Mouse (Mus musculus) hindbrain, embryonic 10.5 days (tissue): ENCODE measurements around the gene Rrn3. TPM values are rescaled to one million over a fixed set of nuclear protein-coding genes. Genes with fewer than 3 reads are reported as not detected.
"Not testable (repeated sequence)": the region's sequence is repeated elsewhere in the genome, so short reads cannot be mapped to it uniquely, and the experiment has no call there.

Experiments
- DNase-seq: peaks from one replicate; pipeline ENCODE4 v3.0.0-alpha.2; 2017; ENCODE audit warnings: low spot score
- H3K27ac ChIP-seq: fragments of 300-500 bp; sonication (generic); 2 replicates; pipeline ENCODE4 v1.5.1; 2016; ENCODE audit warnings: mild to moderate bottlenecking, moderate library complexity
- H3K27me3 ChIP-seq: fragments of 300-500 bp; sonication (generic); 2 replicates; pipeline ENCODE4 v1.6.1; 2016; ENCODE audit warnings: mild to moderate bottlenecking; ENCODE audit not compliant: poor library complexity, insufficient read depth, severe bottlenecking
- H3K36me3 ChIP-seq: fragments of 300-500 bp; sonication (generic); 2 replicates; pipeline ENCODE4 v1.6.1; 2016; ENCODE audit warnings: mild to moderate bottlenecking, moderate library complexity
- H3K4me1 ChIP-seq: fragments of 300-500 bp; sonication (generic); replicated peaks from 2 replicates; pipeline ENCODE4 v1.6.1; 2016; ENCODE audit warnings: mild to moderate bottlenecking
- H3K4me3 ChIP-seq: fragments of 300-500 bp; sonication (generic); 2 replicates; pipeline ENCODE4 v1.5.1; 2016; ENCODE audit warnings: mild to moderate bottlenecking, moderate library complexity
- H3K9me3 ChIP-seq: fragments of 300-500 bp; sonication (generic); 2 replicates; pipeline ENCODE4 v1.6.1; 2016; ENCODE audit warnings: mild to moderate bottlenecking, moderate library complexity
- WGBS: fragments of 180-500 bp; shearing (Covaris S2); methylation state at CpG from one replicate; pipeline ENCODE4 v1.1.7; 2016; 5-methylcytosine and 5-hydroxymethylcytosine counted together
- polyA plus RNA-seq: library from polyadenylated mRNA; unstranded; fragments of >200 nt; fragmentation: Nextera tagmentation; extraction: Ambion mirVana; gene quantifications from 2 replicates; pipeline ENCODE4 v1.2.1, GENCODE M21; 2016

Gene Rrn3
- 96.5 and 104 TPM in 2 replicates for polyA plus RNA-seq

DNA sequence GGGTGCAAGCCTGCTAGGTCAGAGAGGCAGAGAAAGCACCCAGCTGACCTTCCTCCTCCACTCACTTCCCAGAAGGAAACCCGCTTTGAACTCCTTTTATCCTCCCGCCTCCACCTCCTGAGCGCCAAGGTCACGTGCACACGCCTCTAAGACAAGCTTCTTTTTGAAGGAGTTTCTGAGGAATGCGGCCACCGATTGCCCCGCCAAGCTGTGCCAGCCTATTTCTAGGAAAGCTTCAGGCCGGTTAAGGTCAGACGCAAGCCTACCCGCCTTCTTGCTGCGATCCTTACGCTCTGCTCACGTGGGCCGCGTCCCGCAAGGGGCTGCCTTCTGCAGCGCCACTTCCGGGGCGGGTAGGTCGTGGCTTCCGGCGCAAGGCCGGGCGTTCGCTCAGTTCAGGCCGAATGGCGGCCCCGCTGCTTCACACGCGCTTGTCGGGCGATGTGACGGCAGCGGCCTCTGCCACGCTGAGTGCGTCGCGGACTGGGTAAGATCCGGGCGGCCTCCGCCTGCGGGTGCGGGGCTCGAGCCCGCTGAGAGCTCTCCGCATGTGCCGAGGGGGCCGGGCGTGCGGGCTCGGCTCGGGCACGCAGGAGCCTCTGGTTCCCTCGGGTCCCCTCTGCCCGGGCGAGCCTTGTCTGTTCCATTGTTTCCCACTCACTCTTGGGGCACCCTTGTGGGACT, at the start of gene Rrn3:
Gene Rrn3 (plus strand): TSS at position 356 of the 684 bp plus-strand sequence.
- H3K4me1 ChIP-seq, result peaks cover 22% of the 10 kb centered on the region
- H3K36me3 ChIP-seq, result peaks cover 36% of the 10 kb centered on the region
- H3K27me3 ChIP-seq, result no peaks in the 10 kb centered on the region
- H3K4me3 ChIP-seq, result peak within 1 kb of the TSS; percentile 87
- H3K27ac ChIP-seq, result peak within 1 kb of the TSS; percentile 95
- under 1% methylated on average over 57 of the region's 57 CpGs for WGBS
- DNase-seq, result peak; percentile 89
- H3K9me3 ChIP-seq, result peaks cover 9% of the 10 kb centered on the region; the same call in 1 of the 2 replicates

DNA sequence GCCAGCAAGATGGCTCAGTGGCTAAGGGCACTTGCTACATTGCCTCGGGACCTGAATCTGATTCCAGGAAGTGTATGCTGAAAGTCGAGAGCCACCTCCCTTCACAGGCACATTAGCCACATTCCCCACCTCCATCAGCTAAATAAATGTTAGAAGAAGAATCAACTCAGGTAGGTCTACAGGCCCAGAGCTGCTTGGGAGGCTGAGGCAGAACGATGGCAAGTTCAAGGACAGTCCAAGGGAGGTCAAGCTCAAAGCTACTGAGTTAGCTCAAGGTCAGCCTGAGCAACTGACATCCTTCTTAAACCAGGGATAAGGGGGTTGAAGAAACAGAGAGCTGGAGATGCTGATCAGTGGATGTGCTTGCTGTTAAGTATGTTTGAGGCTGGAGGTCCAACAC, 47.7 kb upstream of the Rrn3 start:
- peaks cover 9% of the 10 kb centered on the region for H3K4me1 ChIP-seq
- H3K27me3 ChIP-seq, result no peaks in the 10 kb centered on the region; the same call in 1 of the 2 replicates
- H3K9me3 ChIP-seq, result no peaks in the 10 kb centered on the region
- H3K4me3 ChIP-seq, result no peak overlapping the region
- H3K27ac ChIP-seq, result no peak overlapping the region
- H3K36me3 ChIP-seq, result no peaks in the 10 kb centered on the region
- DNase-seq, result no peak
- 76% methylated on average over 3 of the region's 3 CpGs for WGBS

DNA sequence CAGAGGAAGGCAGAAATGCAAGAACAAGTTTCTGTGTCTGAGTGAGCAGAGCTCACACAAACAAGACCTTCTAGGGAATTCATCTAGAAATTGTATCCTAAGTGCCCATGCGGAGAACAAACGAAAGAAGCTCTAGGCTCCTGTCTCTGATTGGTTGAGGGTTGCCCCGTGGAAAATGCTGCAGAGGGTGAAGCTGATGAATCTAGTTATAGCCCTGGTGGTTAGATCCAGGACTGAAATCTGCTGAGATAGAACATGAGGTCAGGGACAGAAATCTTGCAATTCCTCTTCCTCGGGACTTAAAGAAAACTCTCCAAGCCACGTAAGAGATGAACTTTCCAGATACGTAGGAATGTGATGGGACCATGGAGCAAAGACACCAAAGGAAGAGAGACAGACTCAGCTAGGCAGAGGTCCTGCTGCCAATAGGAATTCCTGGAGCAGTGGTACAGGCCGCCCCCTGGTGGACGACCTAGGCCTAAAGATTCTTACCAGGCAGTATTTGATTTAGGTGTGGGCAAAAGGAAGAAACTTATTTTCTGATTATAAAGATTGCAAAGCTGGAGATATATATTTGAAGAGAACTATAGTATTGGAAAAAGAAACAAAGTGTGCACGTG, 46.9 kb upstream of the Rrn3 start:
- Histone ChIP-seq H3K4me1 (peaks cover 9% of the 10 kb centered on the region), H3K4me3 (no peak overlapping the region), H3K9me3 (no peaks in the 10 kb centered on the region), H3K27me3 (no peaks in the 10 kb centered on the region; the same call in 1 of the 2 replicates), H3K36me3 (no peaks in the 10 kb centered on the region), H3K27ac (no peak overlapping the region)
- peak; percentile 74 for DNase-seq
- 24% methylated on average over 9 of the region's 9 CpGs for WGBS

DNA sequence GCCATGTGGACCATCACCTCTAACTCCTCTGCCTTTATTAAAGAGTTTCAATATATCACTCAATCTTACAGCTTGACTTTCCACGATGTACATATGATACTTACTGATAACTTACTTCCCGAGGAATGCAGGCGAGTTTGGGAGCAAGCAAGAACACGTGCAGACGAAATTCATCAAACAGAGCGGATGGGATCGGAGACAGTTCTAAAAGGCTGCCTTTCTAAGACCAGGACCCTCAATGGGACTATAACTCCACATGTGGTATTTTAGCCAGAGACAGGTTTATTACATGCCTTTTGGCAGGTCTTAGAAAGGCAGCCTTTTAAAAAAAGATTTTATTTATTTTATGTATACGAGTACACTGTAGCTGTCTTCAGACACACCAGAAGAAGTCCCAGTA, 44.5 kb upstream of the Rrn3 start:
- Histone ChIP-seq H3K4me3 (no peak overlapping the region), H3K27ac (no peak overlapping the region), H3K27me3 (no peaks in the 10 kb centered on the region), H3K4me1 (peaks cover under 1% of the 10 kb centered on the region; the same call in 1 of the 2 replicates), H3K36me3 (no peaks in the 10 kb centered on the region), H3K9me3 (no peaks in the 10 kb centered on the region)
- 89% methylated on average over 8 of the region's 8 CpGs for WGBS
- DNase-seq, result no peak

DNA sequence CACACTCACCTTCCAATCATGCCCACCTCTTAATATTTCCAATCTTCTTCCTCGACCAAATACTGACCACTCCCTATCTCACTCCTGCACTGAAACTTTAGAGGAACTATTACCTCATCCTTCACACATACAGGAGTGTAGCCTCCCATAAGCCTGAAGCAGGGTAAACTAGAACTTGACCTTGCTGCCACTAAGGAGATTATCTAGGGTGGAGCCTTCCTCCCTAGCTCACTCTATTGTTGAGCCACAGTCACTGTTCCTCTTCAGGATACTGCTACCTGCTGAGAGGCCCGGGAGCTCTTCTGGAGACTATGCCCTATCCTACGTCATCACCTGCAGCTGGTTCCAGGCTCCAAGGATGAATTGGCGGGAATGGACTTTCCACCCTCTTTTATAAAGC, 41.5 kb upstream of the Rrn3 start:
- 65% methylated on average over 4 of the region's 4 CpGs for WGBS
- not testable (repeated sequence) for DNase-seq, H3K4me3 ChIP-seq

DNA sequence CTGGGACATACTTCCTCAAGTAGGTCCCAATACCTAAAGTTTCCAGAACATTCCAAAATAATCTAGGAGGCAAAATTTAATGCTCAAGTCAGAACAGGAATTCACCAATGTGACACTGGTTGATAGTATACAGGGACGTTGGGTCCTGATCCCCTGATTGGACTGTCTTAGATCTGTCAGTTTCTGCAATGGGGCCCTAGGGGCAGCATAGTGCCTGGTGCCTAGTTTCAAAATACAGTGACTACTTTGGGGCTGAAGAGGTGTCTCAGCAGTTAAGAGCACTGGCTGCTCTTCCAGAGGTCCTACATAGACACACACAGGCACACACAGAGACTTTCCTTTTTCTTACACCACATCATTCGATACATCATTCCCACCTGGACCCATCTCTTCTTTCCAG, 39.7 kb upstream of the Rrn3 start:
- Histone ChIP-seq H3K27me3 (no peaks in the 10 kb centered on the region), H3K9me3 (no peaks in the 10 kb centered on the region), H3K36me3 (no peaks in the 10 kb centered on the region), H3K4me1 (no peaks in the 10 kb centered on the region), H3K27ac (no peak overlapping the region), H3K4me3 (no peak overlapping the region)
- 78% methylated on average over 2 of the region's 2 CpGs for WGBS
- DNase-seq, result no peak

More for the DNA sequence above, 41.5 kb upstream of the Rrn3 start:
- not testable (repeated sequence) for H3K27ac ChIP-seq, H3K9me3 ChIP-seq, H3K36me3 ChIP-seq, H3K4me1 ChIP-seq, H3K27me3 ChIP-seq

DNA sequence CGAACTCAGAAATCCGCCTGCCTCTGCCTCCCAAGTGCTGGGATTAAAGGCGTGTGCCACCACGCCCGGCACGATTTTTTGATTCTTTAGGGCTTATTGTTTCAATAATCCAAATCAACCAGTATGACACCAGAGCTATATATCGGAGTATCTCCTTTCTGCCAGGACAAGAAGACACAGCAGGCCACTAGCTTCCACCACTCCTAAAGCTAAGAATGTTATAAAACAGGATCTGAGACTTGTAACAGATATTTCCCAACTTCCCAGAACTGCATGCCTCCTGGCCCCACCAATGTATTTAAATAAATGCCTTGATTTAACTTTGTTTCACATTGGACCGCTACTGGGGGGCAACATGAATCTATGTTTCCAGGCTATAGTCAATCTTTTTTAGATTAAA, 32.8 kb upstream of the Rrn3 start:
- Histone ChIP-seq H3K27ac (no peak overlapping the region), H3K4me3 (no peak overlapping the region), H3K4me1 (peaks cover 7% of the 10 kb centered on the region), H3K36me3 (no peaks in the 10 kb centered on the region), H3K27me3 (0 out of 2 replicates have a peak, but pooled peaks cover 12% of the 10 kb centered on the region), H3K9me3 (no peaks in the 10 kb centered on the region)
- 91% methylated on average over 8 of the region's 8 CpGs for WGBS
- DNase-seq, result no peak

DNA sequence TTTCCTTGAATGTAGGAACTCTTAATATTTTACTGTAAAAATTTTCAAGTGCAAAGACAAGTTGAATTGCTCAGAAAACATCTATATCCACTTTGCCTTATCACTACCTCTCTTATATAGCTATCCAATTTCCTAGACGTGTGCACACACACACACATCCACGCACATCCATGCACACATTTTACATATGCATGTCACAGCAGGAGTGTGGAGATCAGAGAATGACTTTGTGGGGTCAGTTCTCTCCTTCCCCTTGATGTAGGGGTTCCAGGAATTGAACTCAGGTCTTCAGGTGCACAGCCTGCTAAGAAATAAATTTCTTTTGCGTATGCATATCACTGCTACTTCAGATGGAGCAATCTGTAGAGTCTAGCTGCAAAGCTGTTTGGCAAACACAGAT, 32.4 kb upstream of the Rrn3 start:
- Histone ChIP-seq H3K9me3 (no peaks in the 10 kb centered on the region), H3K27ac (no peak overlapping the region), H3K36me3 (no peaks in the 10 kb centered on the region), H3K4me3 (no peak overlapping the region), H3K27me3 (0 out of 2 replicates have a peak, but pooled peaks cover 12% of the 10 kb centered on the region), H3K4me1 (peaks cover 7% of the 10 kb centered on the region)
- WGBS, result 65% methylated on average over 3 of the region's 3 CpGs
- DNase-seq, result no peak

DNA sequence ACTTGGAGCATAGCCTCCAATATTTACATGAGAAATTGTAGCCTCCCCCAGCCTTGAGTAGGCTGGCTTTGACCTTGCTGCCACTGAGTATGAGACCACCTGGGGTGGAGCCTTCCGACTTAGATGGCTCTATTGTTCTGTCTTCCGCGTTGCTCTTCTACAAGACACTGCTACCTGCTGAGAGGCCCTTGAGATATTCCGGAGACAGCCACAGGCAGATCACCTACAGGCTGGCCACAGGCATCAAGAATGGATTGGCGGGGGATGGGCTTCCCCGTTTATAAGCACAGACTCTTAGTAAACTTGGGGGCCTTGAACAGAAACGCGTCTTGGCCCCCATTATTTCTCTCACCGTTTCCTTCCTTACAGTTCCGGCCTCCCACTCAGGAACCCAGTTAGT, 31.7 kb upstream of the Rrn3 start:
- 17% methylated on average over 10 of the region's 10 CpGs for WGBS
- H3K27me3 ChIP-seq, result 0 out of 2 replicates have a peak, but pooled peaks cover 12% of the 10 kb centered on the region
- not testable (repeated sequence) for H3K4me3 ChIP-seq, H3K36me3 ChIP-seq, H3K27ac ChIP-seq, DNase-seq, H3K9me3 ChIP-seq, H3K4me1 ChIP-seq

DNA sequence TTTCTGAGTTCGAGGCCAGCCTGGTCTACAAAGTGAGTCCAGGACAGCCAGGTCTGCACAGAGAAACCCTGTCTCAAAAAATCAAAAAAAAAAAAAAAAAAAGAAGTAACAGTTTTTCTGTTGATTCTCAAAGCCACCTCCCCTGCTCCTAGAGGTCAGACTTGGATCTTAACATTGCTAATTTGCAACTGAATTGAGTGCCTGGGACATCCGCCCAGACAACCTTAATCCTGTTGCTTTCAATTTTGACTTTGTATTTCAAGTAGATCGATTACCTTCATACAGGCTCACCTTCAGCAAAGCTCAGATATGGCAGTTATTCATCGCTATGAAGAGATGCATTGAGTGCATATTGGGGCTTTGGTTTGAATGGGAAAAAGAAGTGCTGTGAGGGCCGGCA, 31.2 kb upstream of the Rrn3 start:
- 44% methylated on average over 5 of the region's 5 CpGs for WGBS
- H3K4me1 ChIP-seq, result peaks cover 7% of the 10 kb centered on the region
- no peaks in the 10 kb centered on the region for H3K36me3 ChIP-seq
- DNase-seq, result no peak
- no peak overlapping the region for H3K27ac ChIP-seq
- H3K9me3 ChIP-seq, result no peaks in the 10 kb centered on the region
- H3K4me3 ChIP-seq, result no peak overlapping the region
- 0 out of 2 replicates have a peak, but pooled peaks cover 12% of the 10 kb centered on the region for H3K27me3 ChIP-seq

DNA sequence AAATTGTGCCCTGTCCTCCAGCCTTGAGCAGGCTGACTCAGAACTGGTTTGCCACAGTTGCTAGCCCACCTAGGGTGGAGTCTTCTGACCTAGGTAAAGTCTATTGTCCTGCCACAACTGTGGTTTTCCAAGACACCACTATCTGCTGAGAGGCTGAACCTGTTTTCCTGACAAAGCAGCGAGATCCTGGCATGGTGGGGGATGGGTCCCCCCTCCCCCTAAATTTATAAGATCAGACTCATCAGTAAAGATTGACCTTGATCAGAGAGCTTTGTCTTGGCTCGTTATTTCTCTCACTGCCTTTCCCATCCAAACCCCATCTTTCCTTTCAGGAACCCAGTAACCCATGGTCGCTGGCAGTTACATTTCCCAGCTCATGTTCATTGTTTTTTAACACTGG, 30.5 kb upstream of the Rrn3 start:
- 52% methylated on average over 3 of the region's 3 CpGs for WGBS
- DNase-seq, result no peak
- Histone ChIP-seq H3K4me3 (no peak overlapping the region), H3K27ac (no peak overlapping the region), H3K27me3 (peaks cover 14% of the 10 kb centered on the region), H3K36me3 (no peaks in the 10 kb centered on the region), H3K4me1 (peaks cover 12% of the 10 kb centered on the region), H3K9me3 (no peaks in the 10 kb centered on the region)

DNA sequence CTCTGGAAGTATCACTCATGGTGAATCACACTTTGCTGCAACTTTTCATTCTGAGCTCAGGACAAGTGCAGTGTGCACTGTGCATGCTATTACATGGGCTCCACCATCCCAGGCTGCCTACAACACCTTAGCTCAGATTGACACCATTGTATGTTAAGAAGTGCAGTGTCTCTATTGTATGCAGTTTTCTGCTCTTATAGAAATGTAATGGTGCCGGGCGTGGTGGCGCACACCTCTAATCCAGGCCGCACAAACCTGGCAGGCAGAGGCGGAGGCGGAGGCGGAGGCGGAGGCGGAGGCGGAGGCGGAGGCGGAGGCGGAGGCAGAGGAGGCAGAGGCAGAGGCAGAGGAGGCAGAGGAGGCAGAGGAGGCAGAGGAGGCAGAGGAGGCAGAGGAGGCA, 29.9 kb upstream of the Rrn3 start:
- Histone ChIP-seq H3K4me1 (peaks cover 15% of the 10 kb centered on the region), H3K27me3 (peaks cover 17% of the 10 kb centered on the region), H3K27ac (no peak overlapping the region), H3K4me3 (no peak overlapping the region), H3K9me3 (no peaks in the 10 kb centered on the region), H3K36me3 (no peaks in the 10 kb centered on the region)
- 96% methylated on average over 13 of the region's 13 CpGs for WGBS
- DNase-seq, result no peak

DNA sequence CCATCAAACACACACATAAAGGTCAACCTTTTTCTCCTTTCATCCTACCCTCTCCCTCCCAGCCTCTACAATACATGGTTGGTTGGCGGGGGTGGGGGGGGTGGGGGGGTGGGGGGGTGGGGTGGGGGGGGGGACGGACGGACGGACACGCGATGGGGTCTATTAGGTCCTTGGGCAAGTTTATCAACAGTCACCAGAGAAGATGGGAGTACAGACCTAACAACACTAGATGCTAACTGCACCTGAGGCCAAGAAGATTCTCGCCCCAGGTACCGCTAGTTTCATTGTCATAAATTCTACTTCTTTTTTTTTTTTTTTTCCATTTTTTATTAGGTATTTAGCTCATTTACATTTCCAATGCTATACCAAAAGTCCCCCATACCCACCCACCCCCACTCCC, 26.5 kb upstream of the Rrn3 start:
- 75% methylated on average over 8 of the region's 8 CpGs for WGBS
- Histone ChIP-seq H3K4me3 (peak overlapping the region; percentile 69), H3K27ac (no peak overlapping the region), H3K36me3 (no peaks in the 10 kb centered on the region), H3K4me1 (peaks cover 7% of the 10 kb centered on the region), H3K27me3 (peaks cover 15% of the 10 kb centered on the region), H3K9me3 (no peaks in the 10 kb centered on the region)
- DNase-seq, result no peak
